Mouse (Mus musculus) thymus, adult 18-20 months (tissue): ENCODE measurements around the gene Il17re.

Source experiments
- DNase-seq, 2 experiments: peaks; one replicate each; pipeline ENCODE4 v3.0.0; 2022; ENCODE audit warnings: mixed read lengths in 2 of 2

Il17re gene

GRCm38 (mm10) chr6:113457952-113458534, at the start of gene Il17re:
Il17re (plus strand) TSS chr6:113458484.
- peak; percentile 40 to 60 for DNase-seq

DNA sequence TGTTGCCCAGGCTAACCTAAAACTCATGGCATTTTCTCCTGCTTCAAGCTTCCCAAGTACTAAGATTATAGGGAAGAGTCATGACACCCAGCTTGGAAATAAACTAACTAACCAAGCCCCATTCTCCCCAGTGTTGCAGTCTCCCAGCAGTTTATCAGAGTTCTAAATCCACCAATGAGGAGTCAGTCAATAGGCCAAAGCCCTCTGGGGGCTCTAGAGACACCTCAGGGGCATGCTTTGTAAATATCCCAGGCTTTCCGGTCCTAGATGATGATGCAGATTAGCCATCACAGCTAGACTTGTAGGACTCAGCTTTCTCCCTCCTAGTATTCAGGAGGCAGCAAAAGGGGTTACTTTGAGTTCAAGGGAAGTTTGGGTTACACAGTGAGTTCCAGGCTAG, 48.3 kb upstream of the Il17re start:
- no peak for DNase-seq

GRCm38 (mm10) chr6:113416416-113416815, 41.9 kb upstream of the Il17re start:
- no peak for DNase-seq

DNA sequence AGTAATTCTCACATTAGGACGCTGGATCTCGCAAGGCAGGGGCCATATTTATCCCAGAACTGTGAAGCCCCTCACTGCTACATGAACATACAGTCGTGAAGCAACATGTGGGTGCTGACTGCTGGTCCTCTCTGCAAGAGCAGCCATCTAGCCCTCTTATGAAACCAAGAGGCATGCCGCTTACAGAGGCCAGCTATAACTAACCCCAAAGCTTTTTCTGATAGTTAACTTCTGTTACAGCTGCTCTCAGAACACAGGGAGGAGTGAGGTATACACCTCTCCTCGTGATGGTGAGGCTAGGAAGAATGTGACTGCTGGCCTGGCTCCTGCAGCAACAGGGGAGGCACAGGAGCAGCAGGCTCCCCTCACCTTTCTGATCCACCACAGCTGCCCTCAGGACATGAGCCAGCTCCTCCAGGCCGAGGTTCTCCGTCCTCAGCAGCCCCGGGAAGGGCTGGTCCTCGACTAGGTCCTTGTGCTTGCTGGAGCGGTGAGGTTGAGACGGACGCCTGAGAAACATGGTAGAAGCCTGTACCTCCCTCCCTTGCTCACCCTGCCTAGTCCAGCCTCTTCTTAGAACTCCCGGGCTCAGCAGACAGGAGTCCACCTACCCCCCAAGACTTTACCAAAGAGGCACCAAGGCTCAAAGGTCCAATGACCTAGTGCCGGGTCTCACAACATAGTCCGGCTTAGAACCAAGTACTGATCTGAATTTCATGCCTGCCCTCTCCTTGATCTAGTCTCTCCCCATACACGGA, 39.7 kb upstream of the Il17re start:
- no peak for DNase-seq

DNA sequence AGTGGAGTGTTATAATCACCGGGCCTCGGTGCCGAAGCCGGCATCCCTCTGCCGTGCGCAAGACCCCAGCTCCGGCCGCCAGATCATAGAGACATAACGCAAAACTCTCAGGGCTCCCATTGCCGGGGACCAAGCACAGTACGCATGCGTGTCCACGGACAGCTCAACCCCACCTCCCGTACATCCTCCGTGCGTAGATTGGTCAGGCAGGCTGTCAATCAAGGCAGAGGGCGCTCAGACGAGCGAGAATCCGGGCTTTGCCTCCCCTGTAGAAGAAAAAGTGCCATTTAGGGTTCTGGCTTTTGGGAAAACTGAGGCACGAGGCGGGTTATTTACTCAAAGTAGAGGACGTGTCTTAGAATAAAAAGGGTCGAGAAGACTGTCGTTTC, 39.1 kb upstream of the Il17re start, which contains the start of gene Rpusd3:
Rpusd3 (minus strand) TSS at position 142 of the 389 bp plus-strand sequence.
- DNase-seq, result peak; percentile 94 to 96

DNA sequence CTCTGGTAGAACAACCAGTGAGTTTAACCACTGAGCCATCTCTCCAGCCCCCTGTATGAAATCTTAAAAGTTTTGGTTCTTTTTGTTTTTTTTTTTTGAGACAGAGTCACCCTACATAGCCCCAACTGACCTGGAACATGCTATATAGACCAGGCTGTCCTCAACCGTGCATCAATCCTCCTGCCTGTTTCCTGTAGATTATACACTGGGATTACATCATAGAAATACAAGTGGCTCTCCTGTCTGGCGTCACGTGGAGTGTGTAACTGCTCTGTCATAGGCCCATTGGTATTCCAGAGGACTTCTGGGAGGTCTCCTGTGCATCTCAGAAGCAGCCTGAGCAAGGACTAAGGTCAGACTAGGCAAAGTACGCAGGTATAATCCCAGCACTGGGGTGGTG, 35.3 kb upstream of the Il17re start:
- DNase-seq, result no peak

DNA sequence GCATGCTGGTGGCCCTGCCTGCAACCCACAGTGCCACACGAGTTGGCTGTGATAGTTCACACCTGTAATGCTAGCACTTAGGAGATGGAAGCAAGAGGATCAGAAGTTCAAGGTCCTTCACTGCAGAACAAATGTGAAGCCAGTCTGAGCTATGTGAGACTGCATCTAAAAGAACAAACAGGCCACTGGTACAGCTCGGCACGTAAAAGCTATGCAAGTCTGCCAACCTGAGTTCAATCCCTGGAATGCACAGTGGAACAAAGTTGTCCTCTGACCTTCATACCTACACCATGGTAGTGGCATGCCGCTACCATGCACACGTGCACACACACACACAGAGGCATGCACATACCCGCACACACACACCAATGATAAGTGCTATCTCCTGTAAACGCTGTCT, 34.1 kb upstream of the Il17re start:
- no peak for DNase-seq

GRCm38 (mm10) chr6:113426696-113427095, 31.6 kb upstream of the Il17re start:
- no peak for DNase-seq

DNA sequence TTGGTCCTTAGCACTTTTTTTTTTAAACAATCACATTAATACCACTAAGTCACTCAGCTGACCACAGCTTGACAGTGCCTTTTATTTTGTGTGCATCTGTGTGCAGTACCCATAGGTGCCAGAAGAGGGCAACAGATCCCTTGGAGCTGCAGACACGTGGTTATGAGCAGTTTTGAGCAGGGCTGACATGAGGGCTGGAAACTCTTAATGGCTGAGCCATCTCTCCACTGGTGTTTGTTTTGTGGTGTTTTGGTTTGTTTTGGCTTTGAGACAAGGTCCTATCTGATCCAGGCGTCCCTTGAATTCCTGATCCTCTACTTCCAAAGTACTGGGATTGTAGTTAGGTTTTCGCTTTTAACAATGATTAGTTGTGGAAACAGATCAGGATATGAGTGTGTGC, 30.9 kb upstream of the Il17re start:
- DNase-seq, result no peak

DNA sequence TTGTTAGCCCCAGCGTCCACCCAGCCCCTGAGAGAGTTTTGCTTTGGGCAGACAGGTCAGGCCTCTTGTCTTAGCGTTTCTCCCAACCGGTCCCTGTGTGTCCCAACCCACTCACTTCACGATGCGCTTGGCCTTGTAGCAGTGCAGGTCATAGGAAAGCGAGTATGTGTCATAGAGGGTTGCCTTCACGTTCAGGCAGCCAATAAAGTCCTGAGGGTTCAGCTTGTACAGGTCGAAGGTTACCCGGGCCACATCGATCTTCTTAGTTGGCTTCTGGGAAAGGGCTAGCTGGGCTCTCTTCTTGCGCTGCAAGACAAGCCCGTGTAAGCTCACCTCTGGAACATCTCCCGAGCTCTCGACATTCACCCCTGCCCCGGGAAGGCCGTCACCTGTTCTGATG, 30.3 kb upstream of the Il17re start:
- DNase-seq, result no peak

DNA sequence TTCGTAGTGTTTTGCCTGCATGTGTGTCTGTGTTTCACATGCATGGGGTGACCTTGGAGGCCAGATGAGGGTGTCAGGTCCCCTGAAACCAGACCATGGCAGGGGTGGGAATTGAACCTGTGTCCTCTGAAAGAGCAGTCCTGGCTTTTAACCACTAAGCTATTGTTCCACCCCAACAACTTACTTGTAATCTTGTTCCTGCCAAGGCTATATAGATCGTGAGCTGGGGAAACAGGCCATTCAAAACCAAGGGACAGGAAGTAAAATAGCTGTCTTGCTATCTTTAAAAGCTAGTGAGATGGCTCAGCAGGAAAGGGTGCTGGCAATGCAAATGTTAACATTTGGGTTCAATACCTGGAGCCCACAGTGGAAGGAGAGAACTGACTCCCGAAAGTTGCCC, 28.3 kb upstream of the Il17re start:
- DNase-seq, result no peak

GRCm38 (mm10) chr6:113430846-113431245, 27.4 kb upstream of the Il17re start:
- no peak for DNase-seq

DNA sequence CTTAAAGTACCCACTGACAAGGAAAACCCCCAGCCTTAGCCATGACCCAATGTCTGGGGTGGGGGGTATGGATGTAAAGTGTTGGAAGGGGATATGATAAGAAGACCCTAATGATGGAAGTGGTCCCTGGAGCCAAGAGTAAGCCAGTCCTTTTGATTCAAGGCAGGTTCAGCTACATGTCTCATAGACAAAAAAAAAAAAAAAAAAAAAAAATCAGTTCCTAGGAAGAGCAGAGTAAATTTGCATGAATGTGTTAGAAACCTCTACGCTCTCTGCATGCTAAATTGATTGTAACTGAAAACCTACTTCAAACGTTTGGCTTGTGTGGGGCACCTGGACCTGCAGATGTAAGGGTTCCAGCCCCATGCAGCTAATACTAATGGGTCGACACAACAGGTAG, 26.5 kb upstream of the Il17re start:
- no peak for DNase-seq

GRCm38 (mm10) chr6:113433661-113434060, 24.6 kb upstream of the Il17re start:
- no peak for DNase-seq

DNA sequence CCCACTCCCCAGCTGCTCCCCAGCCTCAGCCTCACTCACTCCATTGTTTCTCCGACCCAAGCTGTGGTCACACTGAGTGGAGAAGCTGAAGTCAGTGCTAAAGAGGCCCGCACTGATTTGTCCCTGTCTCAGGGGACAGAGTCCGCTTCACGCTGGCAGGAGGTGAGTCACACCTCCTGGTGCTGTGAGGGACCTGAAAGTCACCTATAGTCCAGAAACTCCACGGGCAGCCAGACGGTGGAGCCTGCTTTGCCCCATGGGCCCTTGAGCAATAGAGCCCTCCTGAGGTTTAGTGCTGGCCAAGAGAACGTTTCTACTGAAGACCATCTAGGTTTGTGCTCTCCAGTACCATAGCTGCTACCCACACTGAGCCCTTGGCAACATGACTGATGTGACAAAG, 23.6 kb upstream of the Il17re start:
- no peak for DNase-seq

- DNase-seq, result no peak
Observed at GRCm38 (mm10) chr6:113435664-113436205, 22.5 kb upstream of the Il17re start, which contains the start of gene Cidec. Cidec (minus strand) TSS chr6:113435760.

GRCm38 (mm10) chr6:113437135-113437534, 21.1 kb upstream of the Il17re start:
- DNase-seq, result no peak

GRCm38 (mm10) chr6:113438721-113439430, 19.4 kb upstream of the Il17re start:
- DNase-seq, result no peak

GRCm38 (mm10) chr6:113440686-113441085, 17.6 kb upstream of the Il17re start:
- no peak for DNase-seq

GRCm38 (mm10) chr6:113441147-113441680, 17.1 kb upstream of the Il17re start:
- DNase-seq, result peak; percentile 40 to 60

DNA sequence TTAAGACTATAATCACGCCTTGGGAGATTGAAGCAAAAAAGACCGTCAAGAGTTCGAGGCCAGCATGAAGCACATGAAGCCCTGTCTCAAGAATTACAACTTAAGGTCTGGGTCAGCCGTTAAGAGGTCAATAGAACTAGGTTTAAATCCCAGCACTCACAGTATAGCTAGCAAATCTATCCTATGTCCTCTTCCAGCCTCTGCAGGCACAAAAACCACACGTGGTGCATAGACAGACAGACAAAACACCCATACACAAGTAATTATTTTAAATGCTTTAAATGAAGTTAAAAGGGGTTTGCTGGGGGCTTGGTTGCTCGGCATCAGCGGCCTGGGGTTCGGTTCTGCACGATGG, 16.2 kb upstream of the Il17re start:
- no peak for DNase-seq

DNA sequence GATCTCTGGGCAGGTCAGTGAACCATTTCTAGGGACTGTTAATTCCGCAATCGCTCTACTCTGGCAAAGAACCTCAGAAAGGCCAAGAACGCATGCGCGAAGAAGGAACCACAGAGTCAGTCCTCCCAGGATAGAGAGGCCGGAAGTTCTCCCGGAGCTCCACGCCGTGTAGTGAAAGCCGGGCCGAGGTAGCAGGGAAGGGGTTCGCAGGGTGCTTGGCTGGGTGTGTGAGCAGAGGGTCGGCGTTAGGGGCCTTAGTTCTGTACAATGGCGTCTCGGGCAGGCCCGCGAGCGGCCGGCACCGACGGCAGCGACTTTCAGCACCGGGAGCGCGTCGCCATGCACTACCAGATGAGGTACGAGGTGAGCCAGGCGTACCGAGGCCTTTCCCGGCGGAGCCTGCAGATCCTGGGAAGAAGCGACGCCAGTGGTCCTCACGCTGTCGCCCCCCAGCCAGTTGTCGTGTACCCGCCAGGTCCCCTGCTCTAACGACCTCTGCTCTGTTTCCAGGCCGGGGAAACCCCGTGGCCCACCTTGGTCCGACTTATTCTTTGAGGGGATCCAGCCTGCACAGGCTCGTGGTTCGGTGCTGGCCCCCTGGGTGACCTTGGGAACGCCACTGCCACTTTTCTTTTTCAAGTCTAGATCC, 15.7 kb upstream of the Il17re start, which contains the start of gene Jagn1:
Jagn1 (plus strand) TSS at position 128 of the 649 bp plus-strand sequence.
- peak; percentile 80 to 87 for DNase-seq

- no peak for DNase-seq
Observed at GRCm38 (mm10) chr6:113443091-113443490, 15.2 kb upstream of the Il17re start.
